Mouse (Mus musculus): ENCODE results near the gene Nxpe5.

Nxpe5 gene

GRCm38 (mm10) chr5:138279585-138280424 lies 54.1 kb downstream of the Nxpe5 start, which contains the start of the genes Gm43720, Gpc2 and Stag3:
Gene Gm43720, minus strand, starts transcription at chr5:138279958.
Gene Gpc2, minus strand, starts transcription at chr5:138280005.
Gene Stag3, plus strand, starts transcription at chr5:138280240.
- peak; percentile 94 for DNase-seq

GRCm38 (mm10) chr5:138280425-138280768 lies 54.7 kb downstream of the Nxpe5 start:
- no peak for DNase-seq

- DNase-seq = no peak
These were observed 55.1 kb downstream of the Nxpe5 start for GRCm38 (mm10) chr5:138280829-138281228.

- no peak for DNase-seq
These were observed 56.1 kb downstream of the Nxpe5 start for GRCm38 (mm10) chr5:138281798-138282197.

- DNase-seq = no peak
These were observed 57.8 kb downstream of the Nxpe5 start for GRCm38 (mm10) chr5:138283540-138283939.

- DNase-seq = no peak
These were observed 62.2 kb downstream of the Nxpe5 start for GRCm38 (mm10) chr5:138287861-138288260.

GRCm38 (mm10) chr5:138291638-138292037 lies 65.9 kb downstream of the Nxpe5 start:
- no peak for DNase-seq

GRCm38 (mm10) chr5:138294158-138294557 lies 68.5 kb downstream of the Nxpe5 start:
- no peak for DNase-seq

GRCm38 (mm10) chr5:138299613-138300012 lies 73.9 kb downstream of the Nxpe5 start:
- DNase-seq = no peak
